Mouse (Mus musculus): Measurements from ENCODE around the gene Cdc42se2.

Cdc42se2 gene

GRCm38 (mm10) chr11:54791458-54791857 lies 4.0 kb upstream of the Cdc42se2 start:
- in situ Hi-C loops (cut with MboI) = no loop called here

- in situ Hi-C loops (cut with MboI) = no loop called here
Measured at GRCm38 (mm10) chr11:54786858-54787487, 502 bp downstream of the Cdc42se2 start.

- in situ Hi-C loops (cut with MboI) = no loop called here
Measured at GRCm38 (mm10) chr11:54785566-54785965, 1.9 kb downstream of the Cdc42se2 start.

GRCm38 (mm10) chr11:54784436-54784835 lies 3.0 kb downstream of the Cdc42se2 start:
- in situ Hi-C loops (cut with MboI) = no loop called here

GRCm38 (mm10) chr11:54782253-54782652 lies 5.2 kb downstream of the Cdc42se2 start:
- in situ Hi-C loops (cut with MboI) = no loop called here

GRCm38 (mm10) chr11:54779946-54780345 lies 7.5 kb downstream of the Cdc42se2 start:
- in situ Hi-C loops (cut with MboI) = no loop called here

GRCm38 (mm10) chr11:54778131-54778844 lies 9.2 kb downstream of the Cdc42se2 start:
- in situ Hi-C loops (cut with MboI) = no loop called here

GRCm38 (mm10) chr11:54777387-54778130 lies 9.9 kb downstream of the Cdc42se2 start:
- in situ Hi-C loops (cut with MboI) = no loop called here

- in situ Hi-C loops (cut with MboI) = no loop called here
Measured at GRCm38 (mm10) chr11:54776735-54777333, 10.6 kb downstream of the Cdc42se2 start.

- in situ Hi-C loops (cut with MboI) = no loop called here
Measured at GRCm38 (mm10) chr11:54776367-54776701, 11.1 kb downstream of the Cdc42se2 start.

- in situ Hi-C loops (cut with MboI) = no loop called here
Measured at GRCm38 (mm10) chr11:54775628-54776366, 11.7 kb downstream of the Cdc42se2 start.

GRCm38 (mm10) chr11:54774282-54775078 lies 13.0 kb downstream of the Cdc42se2 start:
- in situ Hi-C loops (cut with MboI) = no loop called here

- in situ Hi-C loops (cut with MboI) = no loop called here
Measured at GRCm38 (mm10) chr11:54771549-54771948, 15.9 kb downstream of the Cdc42se2 start.

- in situ Hi-C loops (cut with MboI) = no loop called here
Measured at GRCm38 (mm10) chr11:54769843-54770242, 17.6 kb downstream of the Cdc42se2 start.

- in situ Hi-C loops (cut with MboI) = no loop called here
Measured at GRCm38 (mm10) chr11:54768116-54768690, 19.3 kb downstream of the Cdc42se2 start.

- in situ Hi-C loops (cut with MboI) = no loop called here
Measured at GRCm38 (mm10) chr11:54764759-54765158, 22.7 kb downstream of the Cdc42se2 start.

GRCm38 (mm10) chr11:54764026-54764425 lies 23.4 kb downstream of the Cdc42se2 start:
- in situ Hi-C loops (cut with MboI) = no loop called here

- in situ Hi-C loops (cut with MboI) = no loop called here
Measured at GRCm38 (mm10) chr11:54762735-54763134, 24.7 kb downstream of the Cdc42se2 start.

- in situ Hi-C loops (cut with MboI) = no loop called here
Measured at GRCm38 (mm10) chr11:54757993-54758392, 29.5 kb downstream of the Cdc42se2 start.

GRCm38 (mm10) chr11:54755148-54755664 lies 32.3 kb downstream of the Cdc42se2 start:
- in situ Hi-C loops (cut with MboI) = no loop called here
